Mouse (Mus musculus) ES-E14 (cell line): ENCODE measurements around the gene Toe1. TPM values are rescaled to one million over a fixed set of nuclear protein-coding genes. Genes with fewer than 3 reads are reported as not detected.

Experiments
- DNase-seq: peaks from one replicate; pipeline ENCODE4 v3.0.0-alpha.2; 2013; ENCODE audit warnings: low read depth, low spot score
- H3K27ac ChIP-seq: 2 replicates; pipeline ENCODE4 v1.5.1; 2012; ENCODE audit warnings: low read depth, mild to moderate bottlenecking, low read length, moderate library complexity, mixed read lengths; ENCODE audit not compliant: poor library complexity, insufficient read depth, severe bottlenecking
- H3K36me3 ChIP-seq: 2 replicates; pipeline ENCODE4 v1.6.1; 2012; ENCODE audit warnings: mild to moderate bottlenecking, low read length, moderate library complexity, mixed read lengths; ENCODE audit not compliant: control insufficient read depth, poor library complexity, insufficient read depth, severe bottlenecking
- H3K4me1 ChIP-seq, 2 experiments: fragments of 150-350 bp in 1 of 2; sonication (generic) in 1 of 2; 2 replicates each; pipeline ENCODE4 v1.6.1; 2012; ENCODE audit warnings: low read length in 2 of 2, mild to moderate bottlenecking in 1 of 2, mixed read lengths in 1 of 2; ENCODE audit not compliant: control insufficient read depth in 2 of 2, insufficient read depth in 2 of 2, poor library complexity in 1 of 2
- H3K4me3 ChIP-seq, 2 experiments: fragments of 150-350 bp in 1 of 2; sonication (generic) in 1 of 2; 2 replicates each; pipeline ENCODE4 v1.5.1; 2012; ENCODE audit warnings: low read length in 2 of 2, low read depth in 1 of 2, mild to moderate bottlenecking in 1 of 2, mixed read lengths in 1 of 2; ENCODE audit not compliant: insufficient read depth in 1 of 2, poor library complexity in 1 of 2, severe bottlenecking in 1 of 2
- H3K9ac ChIP-seq: 2 replicates; pipeline ENCODE4 v1.6.1; 2012; ENCODE audit warnings: low read depth, mild to moderate bottlenecking, low read length, mixed read lengths; ENCODE audit not compliant: poor library complexity, insufficient read depth, severe bottlenecking
- H3K9me3 ChIP-seq: fragments of 150-350 bp; sonication (generic); 2 replicates; pipeline ENCODE4 v1.6.1; 2012; ENCODE audit warnings: low read depth, mild to moderate bottlenecking, low read length; ENCODE audit not compliant: control insufficient read depth, insufficient read depth
- CHD2 ChIP-seq: IDR thresholded peaks from 2 replicates; pipeline ENCODE4 v1.6.1; 2014; ENCODE audit warnings: mild to moderate bottlenecking, low read depth, low read length, inconsistent platforms
- HCFC1 ChIP-seq: IDR thresholded peaks from 2 replicates; pipeline ENCODE4 v1.6.1; 2012; ENCODE audit warnings: low read length, inconsistent platforms, borderline replicate concordance; ENCODE audit not compliant: insufficient read depth
- MAFK ChIP-seq: IDR thresholded peaks from 2 replicates; pipeline ENCODE4 v1.6.1; 2014; ENCODE audit warnings: mild to moderate bottlenecking, low read depth, low read length, inconsistent platforms; ENCODE audit not compliant: insufficient read depth
- ZC3H11A ChIP-seq: IDR thresholded peaks from 2 replicates; pipeline ENCODE4 v1.6.1; 2012; ENCODE audit warnings: low read depth, mild to moderate bottlenecking, inconsistent platforms, low read length, borderline replicate concordance
- ZNF384 ChIP-seq: IDR thresholded peaks from 2 replicates; pipeline ENCODE4 v1.6.1; 2012; ENCODE audit warnings: low read depth, low read length, inconsistent platforms
- in situ Hi-C, 2 experiments: fragments of 600-800 bp; cut with MboI; formaldehyde crosslinking; loops; one replicate each; pipeline ENCODE4 v1.15.1; 2025; ENCODE audit warnings: low sequenced_read_pairs in 2 of 2, inconsistent platforms in 1 of 2; ENCODE audit not compliant: unreplicated experiment in 2 of 2
- total RNA-seq: library from RNA; depleted of rRNA; stranded (reverse); fragments of 300-350 nt; gene quantifications from 2 replicates; pipeline ENCODE4 v1.2.3, GENCODE M21; 2012

The Toe1 gene
- total RNA-seq, 1 experiment = 47.4 TPM

GRCm38 (mm10) chr4:116781366-116781765, 26.1 kb downstream of the Toe1 start:
- no peak for TF ChIP-seq ZNF384
- no peak for TF ChIP-seq CHD2
- TF ChIP-seq MAFK = no peak
- TF ChIP-seq ZC3H11A = no peak
- no peak for TF ChIP-seq HCFC1
- Histone ChIP-seq H3K27ac (peak overlapping the region; percentile 38; the same call in 1 of the 2 replicates), H3K36me3 (no peaks in the 10 kb centered on the region), H3K9ac (no peak overlapping the region), H3K4me3 (no peak overlapping the region), H3K4me1 (peaks cover 17% of the 10 kb centered on the region in 2 experiments), H3K9me3 (no peaks in the 10 kb centered on the region)
- in situ Hi-C loops = loop anchor here in 1 of 2 experiments (10.0 kb wide), 1 partner anchor 67 kb away; no protein-coding TSS in a partner anchor
- no peak for DNase-seq

- TF ChIP-seq ZC3H11A (no peak), ZNF384 (no peak), MAFK (no peak), CHD2 (no peak), HCFC1 (no peak)
- in situ Hi-C loops = loop anchor here in 1 of 2 experiments (10.0 kb wide), 1 partner anchor 66 kb away; no protein-coding TSS in a partner anchor
- Histone ChIP-seq H3K36me3 (no peaks in the 10 kb centered on the region), H3K9ac (no peak overlapping the region), H3K4me1 (peaks cover 17% of the 10 kb centered on the region in 2 experiments), H3K4me3 (no peak overlapping the region), H3K27ac (peak overlapping the region; percentile 38; the same call in 1 of the 2 replicates), H3K9me3 (no peaks in the 10 kb centered on the region)
- peak; percentile 63 for DNase-seq
Observed at GRCm38 (mm10) chr4:116780541-116780940, 26.9 kb downstream of the Toe1 start.

- TF ChIP-seq MAFK (no peak), CHD2 (no peak), ZNF384 (no peak), ZC3H11A (no peak), HCFC1 (no peak)
- in situ Hi-C loops = no loop called here
- no peak for DNase-seq
- Histone ChIP-seq H3K9ac (no peak overlapping the region), H3K36me3 (no peaks in the 10 kb centered on the region), H3K27ac (no peak overlapping the region), H3K4me3 (no peak overlapping the region), H3K9me3 (no peaks in the 10 kb centered on the region), H3K4me1 (peaks cover 9 to 13% of the 10 kb centered on the region in 2 experiments)
Observed at GRCm38 (mm10) chr4:116777079-116777478, 30.4 kb downstream of the Toe1 start.

- in situ Hi-C loops = no loop called here
- no peak for DNase-seq
- H3K4me3 ChIP-seq = no peak overlapping the region
- H3K27ac ChIP-seq = no peak overlapping the region
- peaks cover 6 to 8% of the 10 kb centered on the region in 2 experiments for H3K4me1 ChIP-seq
- TF ChIP-seq HCFC1 = no peak
- TF ChIP-seq ZNF384 = no peak
- TF ChIP-seq ZC3H11A = no peak
- TF ChIP-seq CHD2 = no peak
- TF ChIP-seq MAFK = no peak
- no peak overlapping the region for H3K9ac ChIP-seq
- H3K36me3 ChIP-seq = no peaks in the 10 kb centered on the region; the same call in 1 of the 2 replicates
- no peaks in the 10 kb centered on the region for H3K9me3 ChIP-seq
Observed at GRCm38 (mm10) chr4:116776391-116776790, 31.0 kb downstream of the Toe1 start.

GRCm38 (mm10) chr4:116769060-116769459, 38.4 kb downstream of the Toe1 start:
- no peak overlapping the region for H3K9ac ChIP-seq
- in situ Hi-C loops = no loop called here
- DNase-seq = no peak
- H3K4me1 ChIP-seq = peaks cover 4 to 6% of the 10 kb centered on the region in 2 experiments; a peak in 2 of 4 replicates
- H3K36me3 ChIP-seq = peaks cover 1% of the 10 kb centered on the region
- no peak for TF ChIP-seq CHD2
- no peak for TF ChIP-seq ZNF384
- no peak for TF ChIP-seq ZC3H11A
- TF ChIP-seq HCFC1 = no peak
- TF ChIP-seq MAFK = no peak
- H3K27ac ChIP-seq = no peak overlapping the region
- no peaks in the 10 kb centered on the region for H3K9me3 ChIP-seq
- no peak overlapping the region for H3K4me3 ChIP-seq
